Mouse (Mus musculus) ES-Bruce4 (cell line): Measurements from ENCODE around the gene Gpx4.

Experiments used
- CTCF ChIP-seq: IDR thresholded peaks from one replicate; pipeline ENCODE4 v1.8.1; 2011; ENCODE audit warnings: low read depth, low read length
- EP300 ChIP-seq: IDR thresholded peaks from 2 replicates; pipeline ENCODE4 v1.6.1; 2011; ENCODE audit warnings: low read depth, low read length; ENCODE audit not compliant: insufficient read depth
- POLR2A ChIP-seq: IDR thresholded peaks from one replicate; pipeline ENCODE4 v1.8.1; 2011; ENCODE audit warnings: low read length; ENCODE audit not compliant: insufficient read depth

GRCm38 (mm10) chr10:80017361-80017760 is 29.6 kb upstream of the Gpx4 start:
- no peak for TF ChIP-seq CTCF
- TF ChIP-seq POLR2A, result no peak
- no peak for TF ChIP-seq EP300
